Mouse (Mus musculus) kidney, postnatal 10 days (tissue): ENCODE measurements at regions not wholly inside any gene's neighbourhood (a gene's known extent, or its start where the extent isn't known, plus 50 kb on each side); places are given as distances from the start of the nearest gene placed in this dataset.

ENCODE experiments used
- DNase-seq: peaks from one replicate; pipeline ENCODE4 v3.0.0; 2021; ENCODE audit warnings: mixed read lengths

GRCm38 (mm10) chr8:64542501-64542900 lies 150.4 kb downstream of the Cpe start:
- DNase-seq = no peak

GRCm38 (mm10) chr8:64539846-64540472 lies 152.9 kb downstream of the Cpe start:
- DNase-seq = no peak

DNA sequence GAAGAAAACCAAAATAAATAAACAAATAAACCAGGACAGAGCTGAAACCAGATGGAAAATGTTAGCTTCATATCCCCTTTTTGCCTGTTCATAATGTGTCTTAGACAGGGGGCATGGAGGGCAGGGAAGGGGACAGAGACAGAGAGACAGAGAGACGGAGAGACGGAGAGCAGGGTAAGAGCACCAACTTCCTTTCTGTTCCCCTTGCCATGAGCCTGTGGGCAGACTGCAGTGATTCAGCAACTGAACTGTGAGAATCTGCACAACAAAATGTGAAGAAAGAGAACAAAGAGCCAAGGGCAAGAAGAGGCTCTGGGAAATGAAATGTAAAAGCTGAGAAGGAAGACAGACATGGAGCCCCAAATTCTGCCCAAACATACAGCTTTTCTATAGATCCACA lies 161.1 kb downstream of the Cpe start:
- DNase-seq = no peak

- DNase-seq = no peak
Observed at GRCm38 (mm10) chr8:64522441-64523102, 170.3 kb downstream of the Cpe start.

DNA sequence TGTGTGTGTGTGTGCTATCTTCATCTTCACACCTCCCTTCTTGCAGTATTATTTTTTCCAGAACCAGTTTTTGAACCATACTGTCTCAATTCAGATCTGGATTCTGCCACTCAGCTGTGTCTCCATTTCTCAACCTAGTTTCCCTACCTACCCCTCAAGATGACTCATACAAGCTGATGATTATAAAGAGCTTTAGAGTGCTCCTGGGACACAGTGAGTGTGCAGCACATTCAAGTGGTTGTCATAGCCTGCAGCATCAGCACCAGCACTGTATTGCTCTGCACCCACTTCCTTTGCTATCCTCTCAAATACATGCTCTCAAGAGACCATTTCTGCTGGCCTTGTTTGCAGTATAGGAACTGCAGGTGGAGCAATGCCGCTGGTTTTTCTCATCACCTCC lies 173.2 kb downstream of the Cpe start:
- DNase-seq = no peak

- peak; percentile 16 for DNase-seq
Observed at GRCm38 (mm10) chr8:64515923-64516322, 176.9 kb downstream of the Cpe start.

GRCm38 (mm10) chr8:64497281-64498060 lies 195.4 kb downstream of the Cpe start:
- no peak for DNase-seq

GRCm38 (mm10) chr8:64496333-64497213 lies 196.3 kb downstream of the Cpe start:
- DNase-seq = no peak

DNA sequence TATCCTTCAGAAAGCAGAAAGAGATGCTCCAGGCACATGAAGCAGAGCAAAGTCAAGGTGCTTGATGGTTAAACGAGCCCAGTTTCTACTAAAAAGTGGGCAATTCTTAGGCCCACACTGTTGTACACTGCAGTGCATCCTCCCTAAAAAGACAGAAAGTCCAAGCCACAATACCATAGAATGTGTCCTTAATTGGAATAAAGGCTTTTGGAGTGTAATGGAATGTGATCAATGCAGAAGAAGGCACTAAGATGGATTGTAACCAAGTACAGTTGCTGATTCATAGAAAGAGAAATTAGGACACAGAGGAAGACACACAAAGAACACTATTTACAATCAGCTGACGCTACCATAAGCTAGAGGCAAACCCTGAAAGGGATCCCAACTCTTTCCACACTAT lies 201.3 kb downstream of the Cpe start:
- no peak for DNase-seq

DNA sequence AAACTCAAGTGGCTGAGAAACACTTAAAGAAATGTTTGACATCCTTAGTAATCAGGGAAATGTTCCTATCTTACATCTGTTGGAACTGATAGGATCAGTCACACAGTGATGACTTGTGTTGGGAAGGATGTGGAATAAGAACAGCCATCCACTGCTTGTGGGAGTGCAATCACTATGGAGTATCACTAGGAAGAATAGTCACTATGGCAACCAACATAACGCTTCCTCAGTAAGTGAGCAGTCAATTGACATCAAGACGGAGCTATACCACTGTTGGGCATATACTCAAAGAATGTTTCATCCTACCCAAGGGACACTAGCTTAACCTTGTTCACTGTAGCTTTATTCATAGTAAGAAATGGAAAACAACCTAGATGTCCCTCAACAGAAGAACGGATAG lies 204.8 kb downstream of the Cpe start:
- no peak for DNase-seq

GRCm38 (mm10) chr8:64473276-64473675 lies 219.6 kb downstream of the Cpe start:
- DNase-seq = no peak

GRCm38 (mm10) chr8:64472801-64473270 lies 220.0 kb downstream of the Cpe start:
- no peak for DNase-seq

- DNase-seq = no peak
Observed at GRCm38 (mm10) chr8:64461136-64461535, 231.7 kb downstream of the Cpe start.

GRCm38 (mm10) chr8:64456970-64457369 lies 235.9 kb downstream of the Cpe start:
- DNase-seq = no peak

DNA sequence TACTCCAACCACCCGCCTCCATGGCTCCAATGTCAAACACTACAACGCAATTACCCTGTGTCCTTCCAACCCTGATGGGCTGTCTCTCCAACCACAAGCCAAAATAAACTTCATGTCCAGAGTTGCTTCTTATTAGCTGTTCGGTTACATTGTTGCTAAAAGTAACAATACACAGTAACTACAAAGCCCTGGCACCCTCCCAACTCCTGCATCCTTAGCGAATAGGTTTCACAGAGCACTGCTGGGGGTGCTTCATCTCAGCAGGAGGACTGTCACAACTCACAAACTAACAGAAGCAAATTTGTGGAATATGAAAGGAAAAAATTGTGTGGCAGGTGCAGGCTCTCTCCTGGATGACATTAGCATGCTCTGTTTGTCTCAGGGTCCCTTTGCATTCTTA lies 238.1 kb downstream of the Cpe start:
- peak; percentile 10 for DNase-seq

- DNase-seq = no peak
Observed at GRCm38 (mm10) chr8:64445366-64445765, 239.3 kb upstream of the Tll1 start.

GRCm38 (mm10) chr8:64444429-64444828 lies 238.4 kb upstream of the Tll1 start:
- no peak for DNase-seq

DNA sequence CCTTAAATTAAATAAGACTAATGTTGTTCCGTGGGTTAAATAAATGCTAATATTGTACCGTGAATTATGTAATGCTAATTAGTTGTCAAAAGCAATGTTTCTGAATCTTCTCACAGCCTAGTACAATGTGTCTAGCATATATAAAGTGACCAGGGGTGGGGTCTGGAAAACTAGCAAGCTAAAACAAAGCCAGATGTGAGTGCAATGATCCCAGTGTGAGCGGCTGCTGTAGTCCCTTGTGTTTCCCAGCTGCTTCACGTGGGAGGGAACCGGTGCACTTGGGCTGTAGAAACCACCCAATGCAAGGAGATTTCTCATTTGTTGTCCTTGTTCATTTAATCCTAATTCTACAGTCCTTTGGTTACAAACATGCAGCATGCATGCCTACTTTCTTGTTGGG lies 232.4 kb upstream of the Tll1 start:
- DNase-seq = no peak

DNA sequence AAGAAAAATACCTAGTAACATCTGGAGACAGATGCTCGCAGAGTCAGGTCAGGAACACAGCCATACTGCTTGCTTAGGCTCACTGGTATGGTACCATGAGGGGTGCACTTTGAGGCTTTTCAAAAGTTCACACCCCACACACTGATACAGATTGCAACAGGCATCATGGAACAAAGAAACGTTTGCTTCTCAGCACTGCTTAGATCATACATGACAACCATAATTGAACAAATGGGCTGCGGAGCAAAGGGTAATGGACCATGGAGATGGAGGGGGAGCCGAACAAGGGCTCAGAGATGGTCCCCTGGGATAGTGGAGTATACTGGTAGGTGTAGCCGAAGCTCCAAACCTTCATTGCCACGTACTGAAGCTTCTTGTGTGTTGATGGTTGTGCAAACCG lies 228.6 kb upstream of the Tll1 start:
- DNase-seq = no peak

DNA sequence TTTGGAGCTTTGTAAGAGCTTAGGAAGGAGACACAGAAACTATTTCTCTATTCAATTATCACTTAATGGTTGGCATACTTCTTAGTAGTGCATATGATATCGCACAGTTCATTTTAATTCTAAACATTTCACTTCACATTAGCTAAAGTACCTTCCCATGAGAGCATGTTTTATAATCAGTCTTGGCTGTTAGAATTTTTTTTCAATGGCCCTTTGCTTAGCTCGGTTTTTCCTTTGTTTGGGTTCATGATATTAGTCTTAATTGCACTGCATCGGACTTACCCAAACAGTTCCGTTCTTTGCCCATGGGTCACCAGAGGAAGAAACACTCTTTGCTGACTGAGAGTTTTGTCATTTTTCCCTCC lies 216.8 kb upstream of the Tll1 start:
- no peak for DNase-seq

DNA sequence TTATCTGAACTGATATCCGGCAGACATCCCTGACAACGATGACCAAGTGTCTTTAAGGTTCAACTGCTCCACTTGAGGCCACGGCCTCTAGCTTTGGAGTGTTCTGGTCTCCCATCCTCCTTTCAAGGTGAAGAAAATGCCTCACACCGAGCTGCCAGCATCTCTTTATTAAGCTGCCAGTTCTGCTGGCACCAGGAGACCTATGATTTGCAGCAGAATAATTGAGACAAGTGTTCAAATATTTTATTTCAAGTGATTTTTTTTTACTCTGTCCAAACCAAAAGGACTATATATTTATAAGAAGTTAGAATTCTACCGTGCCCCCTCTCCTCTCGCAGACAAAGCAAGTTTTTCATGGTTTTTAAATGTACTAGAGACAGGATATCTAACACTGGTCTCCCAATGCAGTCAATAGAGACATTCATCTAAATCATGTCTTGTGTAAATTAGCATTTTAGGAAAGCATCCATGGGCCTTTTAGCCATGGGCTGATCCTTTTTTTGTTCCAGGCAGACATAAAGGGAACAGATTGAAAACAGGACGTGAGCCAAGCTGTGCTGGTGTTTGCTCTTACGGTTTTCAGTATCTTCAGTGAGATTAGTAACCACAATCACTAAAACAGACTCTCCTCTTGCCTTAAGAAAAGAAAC lies 216.3 kb upstream of the Tll1 start:
- DNase-seq = no peak

DNA sequence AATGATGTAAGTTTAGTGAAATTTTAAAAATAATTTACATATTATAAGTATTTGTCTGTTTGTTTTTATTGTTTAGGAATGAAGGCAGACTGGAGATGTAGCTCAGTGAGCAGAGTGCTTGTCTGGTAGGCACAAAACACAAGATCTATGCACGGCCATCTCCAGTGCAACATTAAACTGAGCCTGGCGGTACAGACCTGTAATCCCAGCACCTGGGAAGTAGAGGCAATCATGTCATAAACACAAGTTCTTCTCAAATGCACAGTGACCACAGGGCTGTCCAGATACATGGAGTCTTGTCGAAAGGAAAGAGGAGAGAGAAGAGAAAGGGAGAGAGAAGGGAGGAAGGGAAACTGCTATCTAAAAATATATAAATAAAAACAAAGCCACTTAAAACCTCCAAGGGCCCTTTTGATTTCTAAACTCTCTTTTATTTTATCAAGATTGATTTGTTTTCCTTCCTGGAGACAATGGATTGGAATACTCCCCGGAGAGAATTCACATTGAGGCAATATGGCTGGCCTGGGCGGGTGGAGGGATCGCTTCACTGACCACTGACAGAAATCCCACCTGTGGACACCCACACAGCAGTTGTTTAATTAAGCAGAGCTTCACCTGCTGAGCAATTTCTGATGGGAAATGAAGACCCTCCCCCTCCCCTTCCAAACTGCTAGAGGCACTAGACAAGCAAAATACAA lies 215.6 kb upstream of the Tll1 start:
- no peak for DNase-seq
